Mouse (Mus musculus): Measurements from ENCODE around the gene Nat10. TPM values are rescaled to one million over a fixed set of nuclear protein-coding genes. Genes with fewer than 3 reads are reported as not detected.

Gene Nat10
- polyA plus RNA-seq, 1 experiment from 2014 or later: 17.3 TPM

GRCm38 (mm10) chr2:103743536-103743935, 17.5 kb downstream of the Nat10 start:
- no peaks in the 10 kb centered on the region for H3K4me1 ChIP-seq (replicated peaks)
- no peak for ATAC-seq (ENCODE audit: low read depth)
- no peaks in the 10 kb centered on the region for H3K9me3 ChIP-seq
- H3K4me2 ChIP-seq: no peak overlapping the region
- no peak overlapping the region for H3K9ac ChIP-seq
- no peaks in the 10 kb centered on the region for H3K27me3 ChIP-seq
- peaks cover 50% of the 10 kb centered on the region for H3K36me3 ChIP-seq
- H3K27ac ChIP-seq (replicated peaks): no peak overlapping the region
- WGBS: 89% methylated on average over 2 of the region's 2 CpGs
- no peak overlapping the region for H3K4me3 ChIP-seq

GRCm38 (mm10) chr2:103742821-103743220, 18.2 kb downstream of the Nat10 start:
- 94% methylated on average over 6 of the region's 6 CpGs for WGBS
- Histone ChIP-seq H3K27ac (replicated peaks) (no peak overlapping the region), H3K4me2 (no peak overlapping the region), H3K9ac (no peak overlapping the region), H3K4me1 (replicated peaks) (no peaks in the 10 kb centered on the region), H3K4me3 (no peak overlapping the region), H3K27me3 (no peaks in the 10 kb centered on the region), H3K9me3 (no peaks in the 10 kb centered on the region), H3K36me3 (peaks cover 44% of the 10 kb centered on the region)
- no peak for ATAC-seq (ENCODE audit: low read depth)

DNA sequence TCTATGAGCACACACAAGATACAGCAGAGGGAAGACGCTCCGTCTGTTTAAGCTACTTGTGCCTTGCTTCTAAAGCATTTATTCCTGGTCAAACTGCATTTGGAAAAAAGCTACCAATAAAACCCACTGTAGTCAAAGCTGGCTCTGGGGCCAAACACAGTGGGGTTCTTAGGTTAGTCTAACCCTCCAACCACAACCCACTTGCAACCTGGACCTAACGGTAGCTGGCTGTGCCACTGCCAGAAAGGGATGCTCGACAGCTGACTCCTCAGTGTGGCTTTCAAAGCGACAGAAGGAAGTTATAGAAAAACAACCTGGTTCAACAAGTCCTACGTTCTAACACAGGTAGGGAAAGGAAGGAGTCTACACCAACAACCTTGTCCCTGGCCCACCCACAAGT, 29.6 kb downstream of the Nat10 start:
- H3K9ac ChIP-seq: no peak overlapping the region
- no peak overlapping the region for H3K4me3 ChIP-seq
- no peak overlapping the region for H3K27ac ChIP-seq (replicated peaks)
- WGBS: 96% methylated on average over 6 of the region's 6 CpGs
- no peaks in the 10 kb centered on the region for H3K9me3 ChIP-seq
- no peak for ATAC-seq (ENCODE audit: low read depth)
- no peak overlapping the region for H3K4me2 ChIP-seq
- peaks cover 94% of the 10 kb centered on the region for H3K36me3 ChIP-seq
- no peaks in the 10 kb centered on the region for H3K27me3 ChIP-seq
- H3K4me1 ChIP-seq (replicated peaks): no peaks in the 10 kb centered on the region

DNA sequence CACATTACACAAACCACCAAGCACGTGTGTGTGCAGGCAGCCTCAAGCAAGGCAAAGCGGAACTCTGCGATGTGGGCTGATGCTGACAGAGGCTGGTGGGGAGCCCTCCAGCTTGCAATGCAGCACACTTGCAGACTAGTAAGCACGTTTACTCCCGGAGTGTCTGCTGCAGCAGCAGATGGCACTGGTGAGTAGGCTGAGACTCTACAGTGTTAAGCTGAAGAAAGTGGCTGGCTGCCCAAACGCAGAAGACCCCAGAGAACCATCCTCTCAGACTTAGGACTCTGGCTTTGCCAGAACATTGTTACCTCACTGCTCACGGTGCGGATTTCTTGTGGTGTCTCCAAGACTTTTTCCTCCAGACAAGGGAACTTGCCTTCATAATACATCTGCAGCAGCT, 30.1 kb downstream of the Nat10 start:
- no peak for ATAC-seq (ENCODE audit: low read depth)
- Histone ChIP-seq H3K9me3 (no peaks in the 10 kb centered on the region), H3K4me2 (no peak overlapping the region), H3K27ac (replicated peaks) (no peak overlapping the region), H3K27me3 (no peaks in the 10 kb centered on the region), H3K4me3 (no peak overlapping the region), H3K4me1 (replicated peaks) (no peaks in the 10 kb centered on the region), H3K9ac (no peak overlapping the region), H3K36me3 (peaks cover 94% of the 10 kb centered on the region)
- WGBS: 80% methylated on average over 8 of the region's 8 CpGs

- Histone ChIP-seq H3K4me3 (no peak overlapping the region), H3K9ac (no peak overlapping the region), H3K27me3 (no peaks in the 10 kb centered on the region), H3K4me1 (replicated peaks) (no peaks in the 10 kb centered on the region), H3K36me3 (peaks cover 93% of the 10 kb centered on the region), H3K4me2 (no peak overlapping the region), H3K27ac (replicated peaks) (no peak overlapping the region), H3K9me3 (no peaks in the 10 kb centered on the region)
- WGBS: 84% methylated on average over 12 of the region's 12 CpGs
- no peak for ATAC-seq (ENCODE audit: low read depth)
Measured at GRCm38 (mm10) chr2:103728027-103728540, 33.0 kb downstream of the Nat10 start.

DNA sequence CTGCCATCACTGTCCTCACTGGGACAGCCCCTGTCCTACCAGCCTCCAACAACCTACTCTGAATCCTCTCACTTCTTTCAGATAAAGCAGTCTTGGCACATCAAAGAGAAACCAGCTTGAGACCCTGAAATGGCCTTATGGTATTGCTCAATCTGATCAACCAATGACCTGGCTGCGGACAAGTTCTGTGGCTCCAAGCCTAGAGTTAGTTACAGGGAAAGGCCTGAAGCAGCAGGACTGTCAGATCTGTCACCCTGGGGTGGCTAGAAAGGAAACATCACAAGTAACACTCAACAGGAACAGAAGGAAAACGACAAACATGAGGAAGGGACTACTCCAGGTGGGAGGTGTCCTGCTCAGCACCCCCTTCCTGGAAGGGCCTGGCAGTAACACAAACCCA, 36.5 kb downstream of the Nat10 start:
- H3K4me2 ChIP-seq: no peak overlapping the region
- ATAC-seq (ENCODE audit: low read depth): no peak
- no peaks in the 10 kb centered on the region for H3K4me1 ChIP-seq (replicated peaks)
- no peak overlapping the region for H3K27ac ChIP-seq (replicated peaks)
- peaks cover 88% of the 10 kb centered on the region for H3K36me3 ChIP-seq
- H3K27me3 ChIP-seq: no peaks in the 10 kb centered on the region
- no peaks in the 10 kb centered on the region for H3K9me3 ChIP-seq
- no peak overlapping the region for H3K9ac ChIP-seq
- H3K4me3 ChIP-seq: no peak overlapping the region
- WGBS: 91% methylated on average over 2 of the region's 2 CpGs

GRCm38 (mm10) chr2:103719292-103719646, 41.8 kb downstream of the Nat10 start:
- Histone ChIP-seq H3K9me3 (no peaks in the 10 kb centered on the region), H3K4me1 (replicated peaks) (no peaks in the 10 kb centered on the region), H3K4me3 (no peak overlapping the region), H3K9ac (no peak overlapping the region), H3K36me3 (peaks cover 67% of the 10 kb centered on the region), H3K27ac (replicated peaks) (no peak overlapping the region), H3K4me2 (no peak overlapping the region), H3K27me3 (no peaks in the 10 kb centered on the region)
- ATAC-seq (ENCODE audit: low read depth): no peak
- 91% methylated on average over 7 of the region's 7 CpGs for WGBS

DNA sequence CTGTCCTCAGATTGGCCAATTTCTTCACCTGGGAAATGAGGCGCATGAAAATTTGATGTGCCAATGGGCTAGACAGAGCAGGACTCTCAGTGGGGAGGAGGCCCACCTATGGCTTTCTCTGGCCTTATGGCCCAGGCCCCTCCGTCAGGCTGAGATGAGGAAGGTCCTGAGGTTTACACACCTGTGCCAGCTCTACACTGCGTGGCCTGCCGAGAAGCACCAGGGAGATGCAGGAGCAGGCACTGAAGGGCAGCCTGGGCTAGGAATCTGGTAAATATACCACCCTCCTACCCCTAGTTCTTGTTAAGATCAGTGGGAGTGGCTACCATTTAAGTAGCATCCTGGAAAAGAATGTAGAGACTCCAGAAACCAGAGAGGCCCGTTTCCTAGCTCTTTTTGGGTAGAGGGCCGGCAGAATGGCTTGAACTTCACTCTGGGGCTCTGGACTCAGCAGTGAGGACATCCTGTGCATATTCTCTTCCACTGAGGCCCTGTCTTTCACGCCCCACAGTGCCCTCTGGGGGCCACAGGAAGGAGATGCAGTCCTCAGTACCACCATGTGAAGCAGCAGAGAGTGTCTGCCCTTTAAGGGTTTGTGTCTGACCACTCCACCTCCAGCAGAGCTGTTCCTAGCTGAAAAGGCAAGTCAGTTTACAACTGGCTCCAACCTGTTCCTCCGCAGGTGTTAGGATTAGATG, 42.3 kb downstream of the Nat10 start:
- Histone ChIP-seq H3K9me3 (no peaks in the 10 kb centered on the region), H3K27me3 (no peaks in the 10 kb centered on the region), H3K4me2 (no peak overlapping the region), H3K27ac (replicated peaks) (no peak overlapping the region), H3K9ac (no peak overlapping the region), H3K36me3 (peaks cover 62% of the 10 kb centered on the region), H3K4me3 (no peak overlapping the region), H3K4me1 (replicated peaks) (no peaks in the 10 kb centered on the region)
- 66% methylated on average over 8 of the region's 8 CpGs for WGBS
- peak; percentile 81 for ATAC-seq (ENCODE audit: low read depth)

DNA sequence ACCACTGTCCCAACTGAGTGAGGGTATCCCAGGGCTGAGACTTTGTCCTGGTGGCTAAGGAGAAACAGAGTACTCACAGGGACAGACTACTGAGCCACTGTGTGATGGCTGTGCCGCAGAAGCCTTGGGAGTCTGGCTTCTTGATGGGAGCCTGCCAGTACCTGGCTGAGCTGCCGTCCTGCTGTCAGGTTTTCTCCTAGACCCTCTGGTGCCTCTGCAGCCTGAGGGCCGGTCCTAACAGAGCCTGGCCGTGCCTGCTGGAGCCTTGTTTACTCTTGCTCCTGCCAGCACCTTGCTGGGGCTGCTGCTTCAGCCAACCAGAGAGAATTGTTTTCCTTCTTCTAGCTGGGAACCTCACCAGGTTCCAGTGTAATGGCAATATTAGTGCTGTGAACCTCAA, 46.7 kb downstream of the Nat10 start:
- no peak for ATAC-seq (ENCODE audit: low read depth)
- Histone ChIP-seq H3K27ac (replicated peaks) (no peak overlapping the region), H3K4me1 (replicated peaks) (no peaks in the 10 kb centered on the region), H3K27me3 (no peaks in the 10 kb centered on the region), H3K4me3 (no peak overlapping the region), H3K36me3 (peaks cover 46% of the 10 kb centered on the region), H3K4me2 (no peak overlapping the region), H3K9ac (no peak overlapping the region), H3K9me3 (no peaks in the 10 kb centered on the region)
- 69% methylated on average over 4 of the region's 4 CpGs for WGBS

GRCm38 (mm10) chr2:103713831-103714230, 47.2 kb downstream of the Nat10 start:
- Histone ChIP-seq H3K27me3 (no peaks in the 10 kb centered on the region), H3K36me3 (peaks cover 51% of the 10 kb centered on the region), H3K4me2 (no peak overlapping the region), H3K9me3 (no peaks in the 10 kb centered on the region), H3K27ac (replicated peaks) (no peak overlapping the region), H3K4me3 (no peak overlapping the region), H3K9ac (no peak overlapping the region), H3K4me1 (replicated peaks) (no peaks in the 10 kb centered on the region)
- no peak for ATAC-seq (ENCODE audit: low read depth)
- 94% methylated on average over 7 of the region's 7 CpGs for WGBS

GRCm38 (mm10) chr2:103710849-103711248, 50.2 kb downstream of the Nat10 start:
- Histone ChIP-seq H3K36me3 (peaks cover 38% of the 10 kb centered on the region), H3K27ac (replicated peaks) (no peak overlapping the region), H3K4me3 (no peak overlapping the region), H3K27me3 (no peaks in the 10 kb centered on the region), H3K9ac (no peak overlapping the region), H3K9me3 (no peaks in the 10 kb centered on the region), H3K4me2 (no peak overlapping the region), H3K4me1 (replicated peaks) (peaks cover 11% of the 10 kb centered on the region)
- WGBS: 84% methylated on average over 7 of the region's 7 CpGs
- ATAC-seq (ENCODE audit: low read depth): no peak

DNA sequence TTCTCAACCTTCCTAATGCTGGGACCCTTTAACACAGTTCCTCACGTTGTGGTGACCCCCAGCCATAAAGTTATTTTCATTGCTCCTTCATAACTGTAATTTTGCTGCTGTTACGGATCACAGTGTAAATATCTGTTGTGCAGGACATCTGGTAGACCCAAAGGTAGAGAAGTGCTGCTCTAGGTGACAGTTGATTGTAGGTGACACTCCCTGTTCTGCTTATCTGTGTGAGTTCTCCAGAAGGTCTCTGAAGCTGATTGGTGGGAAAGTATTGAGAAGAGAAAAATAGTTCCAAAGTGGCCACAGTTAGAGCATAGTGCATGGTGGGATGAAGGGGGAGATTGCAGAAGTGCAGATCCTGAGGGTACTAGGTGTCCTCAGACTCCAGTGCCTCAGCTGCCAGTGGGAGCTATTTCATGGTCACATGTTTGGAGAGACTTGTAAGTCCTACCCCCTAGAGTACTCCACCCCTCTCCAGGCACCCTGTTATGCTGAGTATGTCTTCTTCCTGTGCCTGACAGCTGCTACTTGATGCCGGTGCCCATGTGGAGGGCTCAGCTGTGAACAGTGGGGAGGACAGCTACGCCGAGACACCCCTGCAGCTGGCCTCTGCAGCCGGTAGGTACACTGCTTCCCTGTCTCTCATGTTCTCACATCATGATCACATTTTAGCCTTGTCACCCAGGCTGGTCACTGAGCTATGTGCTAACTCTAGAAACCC, 53.9 kb downstream of the Nat10 start:
- Histone ChIP-seq H3K9me3 (no peaks in the 10 kb centered on the region), H3K4me2 (no peak overlapping the region), H3K4me1 (replicated peaks) (peaks cover 26% of the 10 kb centered on the region), H3K27ac (replicated peaks) (no peak overlapping the region), H3K27me3 (no peaks in the 10 kb centered on the region), H3K9ac (no peak overlapping the region), H3K4me3 (no peak overlapping the region), H3K36me3 (peaks cover 39% of the 10 kb centered on the region)
- ATAC-seq (ENCODE audit: low read depth): no peak
- 68% methylated on average over 6 of the region's 6 CpGs for WGBS
